Mouse (Mus musculus) embryonic facial prominence, embryonic 11.5 days (tissue): ENCODE results near the gene Ttc13. TPM values are rescaled to one million over a fixed set of nuclear protein-coding genes. Genes with fewer than 3 reads are reported as not detected.

ENCODE experiments used
- ATAC-seq: fragments of 200-750 bp; cut with Nextera tagmentation; replicated peaks from 2 replicates; pipeline ENCODE4 v1.8.0; 2017; ENCODE audit warnings: low read depth; ENCODE audit not compliant: insufficient number of reproducible peaks, low FRiP score, low TSS enrichment
- DNase-seq: peaks from one replicate; pipeline ENCODE4 v3.0.0-alpha.2; 2015; ENCODE audit warnings: low spot score
- H3K27ac ChIP-seq: fragments of 300-500 bp; sonication (generic); replicated peaks from 2 replicates; pipeline ENCODE4 v1.5.1; 2014; ENCODE audit warnings: mild to moderate bottlenecking, low read depth, low read length, control low read depth
- H3K27me3 ChIP-seq: fragments of 300-500 bp; sonication (generic); 2 replicates; pipeline ENCODE4 v1.6.1; 2014; ENCODE audit warnings: mild to moderate bottlenecking, low read length, moderate library complexity, mixed read lengths; ENCODE audit not compliant: control insufficient read depth, insufficient read depth
- H3K36me3 ChIP-seq: fragments of 300-500 bp; sonication (generic); replicated peaks from 2 replicates; pipeline ENCODE4 v1.6.1; 2014; ENCODE audit warnings: low read depth, mild to moderate bottlenecking, low read length, moderate library complexity, mixed read lengths; ENCODE audit not compliant: control insufficient read depth, insufficient read depth
- H3K4me1 ChIP-seq: fragments of 300-500 bp; sonication (generic); 2 replicates; pipeline ENCODE4 v1.6.1; 2014; ENCODE audit warnings: low read length, mixed read lengths; ENCODE audit not compliant: control insufficient read depth, insufficient read depth
- H3K4me2 ChIP-seq: fragments of 300-500 bp; sonication (generic); 2 replicates; pipeline ENCODE4 v1.6.1; 2014; ENCODE audit warnings: low read depth, mild to moderate bottlenecking, control low read depth, low read length, moderate library complexity
- H3K4me3 ChIP-seq: fragments of 300-500 bp; sonication (generic); 2 replicates; pipeline ENCODE4 v1.5.1; 2014; ENCODE audit warnings: low read depth, low read length, control low read depth
- H3K9ac ChIP-seq: fragments of 300-500 bp; sonication (generic); replicated peaks from 2 replicates; pipeline ENCODE4 v1.6.1; 2014; ENCODE audit warnings: mild to moderate bottlenecking, control low read depth, low read length
- H3K9me3 ChIP-seq: fragments of 300-500 bp; sonication (generic); replicated peaks from 2 replicates; pipeline ENCODE4 v1.6.1; 2016; ENCODE audit warnings: mild to moderate bottlenecking, low read length, inconsistent platforms, mixed read lengths; ENCODE audit not compliant: control insufficient read depth
- WGBS: fragments of 180-500 bp; shearing (Covaris S2); extraction: QIAGEN DNeasy Blood & Tissue Kit; methylation state at CpG from one replicate; pipeline ENCODE4 v1.1.7; 2014; 5-methylcytosine and 5-hydroxymethylcytosine counted together
- polyA plus RNA-seq: library from polyadenylated mRNA; unstranded; fragments of >200 nt; fragmentation: Nextera tagmentation; extraction: Ambion mirVana; gene quantifications from 2 replicates; pipeline ENCODE4 v1.2.1, GENCODE M21; 2014

Gene Ttc13
- polyA plus RNA-seq, 1 experiment from 2014 or later, result 55.1 TPM

GRCm38 (mm10) chr8:124631966-124632365 lies 89.8 kb downstream of the Ttc13 start:
- no peak overlapping the region for H3K27ac ChIP-seq
- no peak overlapping the region for H3K4me3 ChIP-seq
- no peaks in the 10 kb centered on the region for H3K4me1 ChIP-seq
- WGBS, result 40% methylated on average over 7 of the region's 7 CpGs
- H3K4me2 ChIP-seq, result no peak overlapping the region
- no peaks in the 10 kb centered on the region; the same call in 1 of the 2 replicates for H3K36me3 ChIP-seq
- no peaks in the 10 kb centered on the region for H3K27me3 ChIP-seq
- H3K9me3 ChIP-seq, result no peaks in the 10 kb centered on the region
- H3K9ac ChIP-seq, result no peak overlapping the region
- no peak; the same call in 1 of the 2 replicates for ATAC-seq
- no peak for DNase-seq

DNA sequence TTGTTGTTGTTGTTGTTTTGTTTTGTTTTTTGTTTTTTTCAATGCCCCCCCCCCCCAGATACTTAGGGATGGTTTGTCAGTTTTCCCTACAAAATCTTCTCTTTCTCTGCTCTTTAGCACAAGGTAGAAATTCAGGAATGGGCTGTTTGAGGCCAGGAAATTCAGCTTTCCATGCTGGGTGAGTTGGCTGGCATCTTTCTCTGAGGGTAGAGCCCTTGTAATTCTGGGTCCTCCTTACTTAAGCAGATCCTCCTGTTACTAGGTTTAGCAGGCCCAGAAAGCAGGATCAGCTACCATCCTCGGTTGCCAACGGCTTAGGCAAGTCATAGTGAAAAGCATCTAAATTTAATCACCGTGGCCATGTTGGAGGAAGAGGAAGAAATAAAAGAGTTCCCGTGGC lies 90.9 kb downstream of the Ttc13 start:
- 85% methylated on average over 4 of the region's 4 CpGs for WGBS
- Histone ChIP-seq H3K9me3 (no peaks in the 10 kb centered on the region), H3K4me2 (no peak overlapping the region), H3K36me3 (no peaks in the 10 kb centered on the region; the same call in 1 of the 2 replicates), H3K4me1 (no peaks in the 10 kb centered on the region), H3K27ac (no peak overlapping the region), H3K9ac (no peak overlapping the region), H3K4me3 (no peak overlapping the region), H3K27me3 (no peaks in the 10 kb centered on the region)
- no peak for DNase-seq
- ATAC-seq, result no peak

DNA sequence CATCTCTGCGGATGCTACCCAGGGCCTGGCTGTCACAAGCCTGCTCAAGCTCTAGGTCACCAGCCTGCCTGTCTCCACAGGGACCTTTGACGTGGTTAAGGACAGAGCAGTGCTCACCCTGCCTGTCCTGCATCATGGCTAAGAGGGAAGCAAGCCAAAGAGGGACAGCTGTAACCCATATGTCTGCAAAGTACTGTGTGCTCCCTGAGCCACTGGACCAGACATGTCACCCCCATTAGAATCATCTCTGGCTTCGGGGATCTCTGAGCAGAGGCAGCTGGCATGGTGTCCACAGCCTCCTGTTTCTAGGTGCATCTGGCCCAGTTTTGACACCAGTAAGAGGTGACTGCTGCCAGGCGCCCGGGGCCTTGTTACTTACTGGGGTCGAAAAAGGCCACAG lies 91.3 kb downstream of the Ttc13 start:
- no peaks in the 10 kb centered on the region for H3K36me3 ChIP-seq
- H3K27ac ChIP-seq, result no peak overlapping the region
- DNase-seq (no peak), ATAC-seq (no peak)
- H3K4me2 ChIP-seq, result no peak overlapping the region
- no peaks in the 10 kb centered on the region for H3K4me1 ChIP-seq
- no peak overlapping the region for H3K4me3 ChIP-seq
- no peaks in the 10 kb centered on the region for H3K27me3 ChIP-seq
- WGBS, result 82% methylated on average over 6 of the region's 6 CpGs
- H3K9me3 ChIP-seq, result no peaks in the 10 kb centered on the region
- no peak overlapping the region for H3K9ac ChIP-seq

GRCm38 (mm10) chr8:124626251-124626650 lies 95.5 kb downstream of the Ttc13 start:
- Histone ChIP-seq H3K4me3 (no peak overlapping the region), H3K4me2 (no peak overlapping the region), H3K27me3 (no peaks in the 10 kb centered on the region), H3K27ac (no peak overlapping the region), H3K4me1 (no peaks in the 10 kb centered on the region), H3K9me3 (no peaks in the 10 kb centered on the region), H3K36me3 (no peaks in the 10 kb centered on the region), H3K9ac (no peak overlapping the region)
- DNase-seq (no peak), ATAC-seq (no peak)
- WGBS, result 86% methylated on average over 9 of the region's 9 CpGs

Other genes with a start within 250 kb of the Ttc13 start
- gene Cog2, start 201.2 kb downstream of the Ttc13 start, polyA plus RNA-seq, result 37.1 and 38.9 TPM in 2 replicates
- gene Agt, start 152.3 kb downstream of the Ttc13 start, polyA plus RNA-seq, result not detected in 2 replicates
- gene Capn9, start 145.9 kb downstream of the Ttc13 start, polyA plus RNA-seq, result not detected in 2 replicates
- 27.0 and 27.7 TPM in 2 replicates for gene 2310022B05Rik, start 58.6 kb downstream of the Ttc13 start, polyA plus RNA-seq
- gene Arv1, start 156 bp upstream of the Ttc13 start, polyA plus RNA-seq, result 25.7 and 27.1 TPM in 2 replicates
- 6.0 and 6.8 TPM in 2 replicates for gene Fam89a, start 29.8 kb upstream of the Ttc13 start, polyA plus RNA-seq
- 1.2 and 1.4 TPM in 2 replicates for gene Trim67, start 71.1 kb upstream of the Ttc13 start, polyA plus RNA-seq
- gene Gnpat, start 141.1 kb upstream of the Ttc13 start, polyA plus RNA-seq, result 117 and 123 TPM in 2 replicates
- gene 2810004N23Rik, start 141.1 kb upstream of the Ttc13 start, polyA plus RNA-seq, result 50.9 and 51.9 TPM in 2 replicates
- 5.7 and 6.8 TPM in 2 replicates for gene Exoc8, start 175.7 kb upstream of the Ttc13 start, polyA plus RNA-seq
- 9.4 and 9.8 TPM in 2 replicates for gene Sprtn, start 175.9 kb upstream of the Ttc13 start, polyA plus RNA-seq
- 17.3 and 17.8 TPM in 2 replicates for gene Egln1, start 227.3 kb upstream of the Ttc13 start, polyA plus RNA-seq